Mouse (Mus musculus) CH12.LX (cell line): ENCODE measurements around the gene Tekt5. TPM values are rescaled to one million over a fixed set of nuclear protein-coding genes. Genes with fewer than 3 reads are reported as not detected.

ENCODE experiments used
- DNase-seq: peaks from one replicate; pipeline ENCODE4 v3.0.0-alpha.2; 2013; ENCODE audit errors: extremely low read depth
- H3K27ac ChIP-seq: 2 replicates; pipeline ENCODE4 v1.5.1; 2012; ENCODE audit warnings: low read depth, mild to moderate bottlenecking, control low read depth, moderate library complexity; ENCODE audit not compliant: insufficient read depth
- H3K27me3 ChIP-seq: replicated peaks from 2 replicates; pipeline ENCODE3; 2012; ENCODE audit warnings: inconsistent platforms
- H3K36me3 ChIP-seq, 2 experiments: replicated peaks in 1 of 2; 2 replicates each; pipeline versions ENCODE3 to v1.6.1; 2012; ENCODE audit warnings: inconsistent platforms in 1 of 2, low read length in 1 of 2, mild to moderate bottlenecking in 1 of 2, mixed read lengths in 1 of 2, moderate library complexity in 1 of 2; ENCODE audit not compliant: control insufficient read depth in 1 of 2, insufficient read depth in 1 of 2
- H3K4me1 ChIP-seq, 2 experiments: 2 replicates each; pipeline ENCODE4 v1.6.1; 2012; ENCODE audit warnings: inconsistent platforms in 1 of 2, moderate library complexity in 1 of 2; ENCODE audit not compliant: insufficient read depth in 2 of 2, control insufficient read depth in 1 of 2
- H3K4me2 ChIP-seq: 2 replicates; pipeline ENCODE4 v1.6.1; 2012; ENCODE audit warnings: low read depth, mild to moderate bottlenecking, control low read depth; ENCODE audit not compliant: poor library complexity, insufficient read depth, severe bottlenecking
- H3K4me3 ChIP-seq, 3 experiments: fragments of 150-350 bp in 1 of 3; sonication (generic) in 1 of 3; replicated peaks in 1 of 3; 2 replicates each; pipeline versions ENCODE3 to v1.5.1; 2011 to 2012; ENCODE audit warnings: low read depth in 2 of 3, low read length in 2 of 3, mild to moderate bottlenecking in 2 of 3, moderate library complexity in 2 of 3, control low read depth in 1 of 3, improper control_type of control experiment in 1 of 3, inconsistent platforms in 1 of 3, mixed read lengths in 1 of 3; ENCODE audit not compliant: poor library complexity in 1 of 3
- H3K79me2 ChIP-seq: replicated peaks from 2 replicates; pipeline ENCODE4 v1.6.1; 2012; ENCODE audit warnings: mild to moderate bottlenecking, moderate library complexity; ENCODE audit not compliant: control insufficient read depth, poor library complexity, insufficient read depth, severe bottlenecking; ENCODE audit errors: extremely low read depth
- H3K9ac ChIP-seq: 2 replicates; pipeline ENCODE4 v1.6.1; 2012; ENCODE audit warnings: low read depth, mild to moderate bottlenecking, control low read depth, moderate library complexity; ENCODE audit not compliant: insufficient read depth
- H3K9me3 ChIP-seq: replicated peaks from 2 replicates; pipeline ENCODE3; 2012; ENCODE audit warnings: low read length, inconsistent platforms, mixed read lengths
- BHLHE40 ChIP-seq: IDR thresholded peaks from 2 replicates; pipeline ENCODE4 v1.6.1; 2011; ENCODE audit warnings: mild to moderate bottlenecking, low read depth, low read length, improper control_type of control experiment
- CHD2 ChIP-seq: IDR thresholded peaks from 2 replicates; pipeline ENCODE4 v1.6.1; 2011; ENCODE audit warnings: low read length, improper control_type of control experiment
- CTCF ChIP-seq, 2 experiments: IDR thresholded peaks in 1 of 2; conservative IDR thresholded peaks in 1 of 2; 2 replicates each; pipeline ENCODE4 v1.5.1; 2011 to 2012; ENCODE audit warnings: low read depth in 2 of 2, low read length in 2 of 2, improper control_type of control experiment in 1 of 2, inconsistent platforms in 1 of 2, mild to moderate bottlenecking in 1 of 2, moderate library complexity in 1 of 2
- HCFC1 ChIP-seq: IDR thresholded peaks from 2 replicates; pipeline ENCODE4 v1.6.1; 2012; ENCODE audit warnings: low read depth, mild to moderate bottlenecking, inconsistent platforms, low read length, improper control_type of control experiment
- JUND ChIP-seq: conservative IDR thresholded peaks from 2 replicates; pipeline ENCODE4 v1.6.1; 2011; ENCODE audit warnings: low read depth, low read length, improper control_type of control experiment
- MAFK ChIP-seq: IDR thresholded peaks from 2 replicates; pipeline ENCODE4 v1.6.1; 2011; ENCODE audit warnings: low read length, improper control_type of control experiment; ENCODE audit not compliant: insufficient replicate concordance
- MEF2A ChIP-seq: IDR thresholded peaks from 2 replicates; pipeline ENCODE4 v1.6.1; 2014; ENCODE audit warnings: low read depth, mild to moderate bottlenecking, inconsistent platforms, low read length, improper control_type of control experiment, borderline replicate concordance
- MXI1 ChIP-seq: IDR thresholded peaks from 2 replicates; pipeline ENCODE4 v1.6.1; 2011; ENCODE audit warnings: mild to moderate bottlenecking, low read depth, low read length, improper control_type of control experiment
- MYC ChIP-seq: IDR thresholded peaks from 2 replicates; pipeline ENCODE4 v1.6.1; 2011; ENCODE audit warnings: low read depth, mild to moderate bottlenecking, improper control_type of control experiment, low read length
- PAX5 ChIP-seq: IDR thresholded peaks from 2 replicates; pipeline ENCODE4 v1.6.1; 2012; ENCODE audit warnings: low read length, inconsistent platforms, mixed read lengths
- RCOR1 ChIP-seq: conservative IDR thresholded peaks from 2 replicates; pipeline ENCODE4 v1.6.1; 2012; ENCODE audit warnings: low read depth, mild to moderate bottlenecking, inconsistent platforms, low read length, improper control_type of control experiment
- SIN3A ChIP-seq: IDR thresholded peaks from 2 replicates; pipeline ENCODE4 v1.6.1; 2012; ENCODE audit warnings: low read length, improper control_type of control experiment, inconsistent platforms
- UBTF ChIP-seq: IDR thresholded peaks from 2 replicates; pipeline ENCODE4 v1.6.1; 2012; ENCODE audit warnings: low read depth, mild to moderate bottlenecking, inconsistent platforms, low read length, improper control_type of control experiment, moderate library complexity
- ZNF384 ChIP-seq: IDR thresholded peaks from 2 replicates; pipeline ENCODE4 v1.6.1; 2012; ENCODE audit warnings: low read depth, low read length, improper control_type of control experiment, inconsistent platforms
- dilution Hi-C: fragments of 300-500 bp; cut with MboI; formaldehyde crosslinking; loops from 2 replicates; pipeline ENCODE4 v1.14.3; 2020; ENCODE audit warnings: low sequenced_read_pairs; ENCODE audit not compliant: extremely low pct_unique_long_range_greater_than_20kb, extremely low pct_ligation_motif_present
- in situ Hi-C: fragments of 300-500 bp; cut with MboI; formaldehyde crosslinking; loops from 3 replicates; pipeline ENCODE4 v1.14.3; 2019; ENCODE audit warnings: low sequenced_read_pairs, low pct_ligation_motif_present, low pct_unique_long_range_greater_than_20kb, mixed read lengths
- polyA plus RNA-seq: library from polyadenylated mRNA; unstranded; fragments of >175 nt; gene quantifications from 2 replicates; pipeline ENCODE4 v1.2.1, GENCODE M21; 2012; ENCODE audit warnings: low read depth; ENCODE audit not compliant: insufficient read length
- total RNA-seq, 2 experiments: library from RNA; depleted of rRNA; stranded (reverse); fragments of 300-350 nt in 1 of 2; fragments of >200 nt in 1 of 2; gene quantifications; 2 replicates each; pipeline ENCODE4 v1.2.3; 2012 to 2014

Gene Tekt5
- total and polyA plus RNA-seq, 3 experiments: 0.17 TPM; not detected in 2

DNA sequence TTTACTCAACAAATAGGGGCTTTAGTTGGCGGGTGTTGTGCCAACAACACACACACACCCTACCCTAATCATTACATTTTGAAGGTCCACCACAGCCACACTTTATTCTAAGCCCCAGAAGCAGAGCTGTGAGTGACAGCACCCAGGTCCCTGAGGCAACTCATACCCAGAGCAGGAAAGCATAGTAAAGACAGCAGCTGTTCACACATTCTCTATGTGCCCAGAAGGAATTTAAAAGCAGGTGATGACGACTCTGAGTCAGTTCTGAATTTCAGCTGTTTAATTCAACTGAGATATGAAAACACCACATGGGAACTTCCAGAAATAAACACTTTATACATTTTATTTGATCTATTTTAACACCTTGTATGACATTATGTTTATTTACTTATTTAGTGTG is 15.8 kb downstream of the Tekt5 start:
- H3K36me3 ChIP-seq: no peaks in the 10 kb centered on the region
- no peak overlapping the region for H3K27ac ChIP-seq
- no peak overlapping the region for H3K9ac ChIP-seq
- no peak for DNase-seq
- peaks cover 20% of the 10 kb centered on the region for H3K27me3 ChIP-seq
- no peak overlapping the region for H3K4me2 ChIP-seq
- TF ChIP-seq MAFK (no peak), MXI1 (no peak), ZNF384 (no peak), CTCF (conservative IDR thresholded peaks at IDR 0.05 in 1 of 2, IDR thresholded peaks at IDR 0.05 in 1 of 2; ENCODE audit: low read depth in 2 of 2, low read length in 2 of 2) (no peak), SIN3A (no peak), CHD2 (no peak)
- no peak overlapping the region for H3K4me3 ChIP-seq
- in situ Hi-C loops: loop anchor here (25.0 kb wide), 1 partner anchor 292 kb away; no protein-coding TSS in a partner anchor
- H3K79me2 ChIP-seq: no peaks in the 10 kb centered on the region
- peaks cover 0 to 7% of the 10 kb centered on the region in 2 experiments; a peak in 1 of 4 replicates for H3K4me1 ChIP-seq
- H3K9me3 ChIP-seq: no peaks in the 10 kb centered on the region
- dilution Hi-C loops: no loop called here

DNA sequence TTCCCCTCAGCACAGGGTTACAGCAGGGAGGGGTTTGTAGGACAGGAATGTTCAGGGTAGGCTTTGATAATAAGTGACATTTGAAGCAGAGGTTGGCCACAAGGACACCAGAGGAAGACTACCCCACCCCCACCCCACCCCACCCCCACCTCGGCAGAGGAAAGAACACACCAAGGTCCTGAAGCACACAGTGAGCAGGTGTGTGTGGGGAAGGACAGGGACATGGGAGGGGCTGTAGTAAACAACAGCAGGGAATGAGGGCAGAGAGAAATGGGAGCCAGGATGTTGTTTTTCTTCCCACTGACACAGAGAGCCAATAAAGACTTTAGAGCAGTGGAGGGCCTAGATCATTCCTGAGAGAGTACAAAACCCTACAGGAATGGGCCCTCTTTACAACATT is 18.0 kb downstream of the Tekt5 start:
- no peak overlapping the region for H3K4me3 ChIP-seq
- no peaks in the 10 kb centered on the region for H3K9me3 ChIP-seq
- no peak overlapping the region for H3K27ac ChIP-seq
- no peak for DNase-seq
- no peak for TF ChIP-seq JUND
- TF ChIP-seq RCOR1: no peak
- no peak for TF ChIP-seq MYC
- no peak for TF ChIP-seq HCFC1
- no peak for TF ChIP-seq MEF2A
- TF ChIP-seq UBTF: no peak
- no peak for TF ChIP-seq BHLHE40
- TF ChIP-seq SIN3A: no peak
- TF ChIP-seq PAX5: no peak
- no peaks in the 10 kb centered on the region for H3K36me3 ChIP-seq
- dilution Hi-C loops: no loop called here
- H3K79me2 ChIP-seq: no peaks in the 10 kb centered on the region
- H3K4me2 ChIP-seq: no peak overlapping the region
- in situ Hi-C loops: loop anchor here (25.0 kb wide), 1 partner anchor 290 kb away; no protein-coding TSS in a partner anchor
- H3K4me1 ChIP-seq: no peaks in the 10 kb centered on the region
- H3K27me3 ChIP-seq: peaks cover 20% of the 10 kb centered on the region
- H3K9ac ChIP-seq: no peak overlapping the region
